Mouse (Mus musculus) stomach, postnatal 0 days (tissue): ENCODE results near the gene Agtrap. TPM values are rescaled to one million over a fixed set of nuclear protein-coding genes. Genes with fewer than 3 reads are reported as not detected.

Source experiments
- ATAC-seq: fragments of 200-750 bp; cut with Nextera tagmentation; 2 replicates; pipeline ENCODE4 v1.8.0; 2017; ENCODE audit not compliant: low FRiP score, low TSS enrichment
- DNase-seq: peaks from one replicate; pipeline ENCODE4 v3.0.0-alpha.2; 2016; ENCODE audit warnings: low spot score
- H3K27ac ChIP-seq: fragments of 300-500 bp; sonication (generic); replicated peaks from 2 replicates; pipeline ENCODE4 v1.5.1; 2014; ENCODE audit warnings: mild to moderate bottlenecking, control low read depth
- H3K27me3 ChIP-seq: fragments of 300-500 bp; sonication (generic); 2 replicates; pipeline ENCODE4 v1.6.1; 2014; ENCODE audit warnings: low read length; ENCODE audit not compliant: control insufficient read depth, insufficient read depth
- H3K36me3 ChIP-seq: fragments of 300-500 bp; sonication (generic); 2 replicates; pipeline ENCODE4 v1.6.1; 2014; ENCODE audit warnings: low read length, mixed read lengths; ENCODE audit not compliant: control insufficient read depth, insufficient read depth
- H3K4me1 ChIP-seq: fragments of 300-500 bp; sonication (generic); replicated peaks from 2 replicates; pipeline ENCODE4 v1.6.1; 2014; ENCODE audit warnings: antibody characterized with exemption; ENCODE audit not compliant: control insufficient read depth, insufficient read depth
- H3K4me2 ChIP-seq: fragments of 300-500 bp; sonication (generic); replicated peaks from 2 replicates; pipeline ENCODE4 v1.6.1; 2014; ENCODE audit warnings: low read depth, mild to moderate bottlenecking, control low read depth, moderate library complexity
- H3K4me3 ChIP-seq: fragments of 300-500 bp; sonication (generic); 2 replicates; pipeline ENCODE4 v1.5.1; 2014; ENCODE audit warnings: low read depth, low read length, control low read depth
- H3K9ac ChIP-seq: fragments of 300-500 bp; sonication (generic); 2 replicates; pipeline ENCODE4 v1.6.1; 2014; ENCODE audit warnings: mild to moderate bottlenecking, low read length, control low read depth, mixed read lengths
- H3K9me3 ChIP-seq: fragments of 300-500 bp; sonication (generic); 2 replicates; pipeline ENCODE4 v1.6.1; 2016; ENCODE audit warnings: low read length; ENCODE audit not compliant: control insufficient read depth
- CTCF ChIP-seq: IDR thresholded peaks from 2 replicates; pipeline ENCODE4 v1.5.1; 2016; ENCODE audit warnings: antibody characterized with exemption, low read depth, mild to moderate bottlenecking, moderate library complexity
- EP300 ChIP-seq: optimal IDR thresholded peaks from 2 replicates; pipeline ENCODE3; 2016; ENCODE audit warnings: antibody characterized with exemption
- whole genome bisulfite sequencing: fragments of 180-500 bp; shearing (Covaris S2); extraction: QIAGEN DNeasy Blood & Tissue Kit; methylation state at CpG from one replicate; pipeline ENCODE4 v1.1.7; 2014; 5-methylcytosine and 5-hydroxymethylcytosine counted together
- polyA plus RNA-seq: library from polyadenylated mRNA; unstranded; fragments of >200 nt; fragmentation: Nextera tagmentation; extraction: Ambion mirVana; gene quantifications from 2 replicates; pipeline ENCODE4 v1.2.1, GENCODE M21; 2015

Agtrap gene
- polyA plus RNA-seq, 1 experiment from 2014 or later = 26.9 TPM

- ATAC-seq = no peak
- WGBS = 65% methylated on average over 12 of the region's 12 CpGs
Observed at GRCm38 (mm10) chr4:148112519-148112918, 24.7 kb upstream of the Agtrap start.

DNA sequence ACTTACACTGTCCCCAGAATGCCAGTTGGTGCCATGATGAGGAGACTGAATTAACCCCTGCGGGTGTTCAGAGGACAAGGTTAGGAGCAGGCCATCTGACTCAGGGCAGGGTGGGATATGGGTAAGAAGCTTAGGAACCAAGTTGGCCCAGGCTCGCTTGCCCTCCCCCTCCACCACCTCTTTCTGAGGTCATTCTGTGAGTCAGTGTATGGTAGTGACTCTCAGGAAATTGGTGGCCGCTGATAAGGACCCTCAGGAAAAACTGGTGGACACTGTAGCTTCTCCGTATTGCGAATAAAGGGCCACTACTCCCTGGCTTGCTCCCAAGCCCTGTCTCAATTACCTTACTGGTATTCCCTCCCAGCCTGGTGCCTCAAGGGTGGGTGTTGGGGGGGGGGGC, 21.4 kb upstream of the Agtrap start:
- no peak overlapping the region for H3K4me2 ChIP-seq
- no peak for DNase-seq

More at GRCm38 (mm10) chr4:148112519-148112918, 24.7 kb upstream of the Agtrap start:
- Histone ChIP-seq H3K36me3 (no peaks in the 10 kb centered on the region), H3K27me3 (no peaks in the 10 kb centered on the region), H3K27ac (no peak overlapping the region), H3K4me2 (no peak overlapping the region), H3K9ac (no peak overlapping the region), H3K4me3 (no peak overlapping the region), H3K9me3 (no peaks in the 10 kb centered on the region), H3K4me1 (no peaks in the 10 kb centered on the region)
- TF ChIP-seq EP300 = no peak
- TF ChIP-seq CTCF = no peak
- DNase-seq = no peak

GRCm38 (mm10) chr4:148108565-148109100, 20.8 kb upstream of the Agtrap start:
- TF ChIP-seq CTCF (no peak), EP300 (no peak)
- Histone ChIP-seq H3K4me2 (no peak overlapping the region), H3K27me3 (no peaks in the 10 kb centered on the region), H3K27ac (no peak overlapping the region), H3K4me3 (no peak overlapping the region), H3K9ac (no peak overlapping the region), H3K4me1 (no peaks in the 10 kb centered on the region), H3K9me3 (no peaks in the 10 kb centered on the region), H3K36me3 (no peaks in the 10 kb centered on the region)
- DNase-seq (no peak), ATAC-seq (no peak)
- 52% methylated on average over 7 of the region's 7 CpGs for WGBS

More for the DNA sequence above, 21.4 kb upstream of the Agtrap start:
- no peak overlapping the region for H3K27ac ChIP-seq
- TF ChIP-seq EP300 (no peak), CTCF (no peak)
- no peak for ATAC-seq
- no peak overlapping the region for H3K4me3 ChIP-seq
- H3K9me3 ChIP-seq = no peaks in the 10 kb centered on the region
- WGBS = 75% methylated on average over 5 of the region's 5 CpGs
- H3K27me3 ChIP-seq = no peaks in the 10 kb centered on the region
- H3K36me3 ChIP-seq = no peaks in the 10 kb centered on the region
- no peaks in the 10 kb centered on the region for H3K4me1 ChIP-seq
- H3K9ac ChIP-seq = no peak overlapping the region

DNA sequence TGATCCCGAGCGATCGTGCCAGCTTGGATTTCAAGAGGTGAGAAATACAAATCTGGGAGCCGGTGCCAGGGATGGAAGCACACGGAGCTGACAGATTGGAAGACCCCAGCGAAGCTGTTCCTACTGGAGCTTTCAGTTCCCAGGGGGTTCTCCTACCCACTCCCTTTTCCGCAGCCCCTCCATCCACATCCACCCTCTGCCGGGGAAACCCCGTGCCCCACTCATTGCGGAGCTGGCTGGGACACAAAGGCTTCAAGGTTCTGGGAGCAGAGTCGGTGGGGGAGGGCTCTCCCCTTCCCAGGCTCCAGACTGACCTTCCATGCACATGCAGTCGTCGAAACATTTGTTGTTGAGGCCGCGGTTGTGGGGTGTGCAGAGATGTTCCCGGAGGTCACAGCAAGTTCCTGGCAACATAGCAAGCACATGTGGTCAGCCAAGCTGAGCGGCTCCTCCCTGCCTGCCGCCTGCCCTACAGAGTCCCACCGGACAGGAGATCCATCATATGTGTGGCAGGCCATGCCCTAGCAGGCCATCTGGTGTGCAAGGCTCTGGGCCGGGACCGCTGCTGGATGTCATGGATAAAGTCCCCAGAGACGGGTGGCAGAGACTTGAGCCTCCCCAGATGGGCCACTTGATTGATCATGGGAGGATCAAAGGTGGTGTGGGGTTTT, 19.9 kb upstream of the Agtrap start:
- DNase-seq = no peak
- Histone ChIP-seq H3K4me2 (no peak overlapping the region), H3K36me3 (no peaks in the 10 kb centered on the region), H3K27me3 (no peaks in the 10 kb centered on the region), H3K4me1 (no peaks in the 10 kb centered on the region), H3K4me3 (no peak overlapping the region), H3K9me3 (no peaks in the 10 kb centered on the region), H3K9ac (no peak overlapping the region), H3K27ac (no peak overlapping the region)
- WGBS = 31% methylated on average over 22 of the region's 22 CpGs
- ATAC-seq = peak; percentile 36; the same call in 1 of the 2 replicates
- TF ChIP-seq EP300 = no peak
- no peak for TF ChIP-seq CTCF

- Histone ChIP-seq H3K4me3 (no peak overlapping the region), H3K4me2 (no peak overlapping the region), H3K9me3 (no peaks in the 10 kb centered on the region), H3K4me1 (no peaks in the 10 kb centered on the region), H3K27ac (no peak overlapping the region), H3K9ac (no peak overlapping the region), H3K36me3 (no peaks in the 10 kb centered on the region), H3K27me3 (no peaks in the 10 kb centered on the region)
- ATAC-seq = no peak
- WGBS = 79% methylated on average over 3 of the region's 3 CpGs
- DNase-seq = no peak
- TF ChIP-seq EP300 (no peak), CTCF (no peak)
Observed at GRCm38 (mm10) chr4:148104146-148104545, 16.3 kb upstream of the Agtrap start.

DNA sequence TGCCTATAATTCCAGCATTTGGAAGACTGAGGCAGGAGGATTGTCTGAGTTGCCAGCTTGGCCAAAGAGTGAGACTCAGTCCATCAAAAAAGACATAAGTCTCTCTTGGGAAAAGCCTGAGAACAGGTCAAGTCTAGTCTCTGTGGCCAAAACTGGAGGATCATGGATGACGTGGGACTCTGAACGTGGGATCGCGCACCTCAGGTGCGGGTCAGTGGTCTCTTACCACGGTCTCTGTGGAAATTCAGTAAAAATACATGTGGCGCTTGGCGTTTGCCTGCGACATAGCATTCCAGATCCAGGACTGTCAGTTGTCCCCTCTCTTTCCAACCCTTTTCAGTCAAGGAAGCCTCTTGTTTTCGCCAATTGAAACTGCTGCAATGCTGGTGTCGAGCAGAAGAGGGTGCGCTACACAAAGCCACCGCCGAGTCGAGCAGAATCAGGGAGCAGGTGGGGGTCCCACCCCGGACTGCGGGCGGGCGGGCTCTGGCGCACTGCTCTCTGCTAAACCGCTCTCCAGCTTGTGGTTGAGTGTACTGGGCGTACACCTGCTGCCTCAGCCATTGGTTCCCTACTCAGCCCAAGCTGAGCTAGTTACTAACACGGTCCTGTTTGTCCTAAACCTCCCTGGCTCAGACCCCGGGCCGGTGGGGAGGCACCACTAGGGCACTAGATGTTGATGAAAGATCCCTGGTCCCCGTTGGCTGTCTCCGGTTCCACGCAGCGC, 14.1 kb upstream of the Agtrap start:
- peak; percentile 68 for DNase-seq
- peak overlapping the region; percentile 53 for H3K4me2 ChIP-seq
- H3K27ac ChIP-seq = no peak overlapping the region
- H3K36me3 ChIP-seq = no peaks in the 10 kb centered on the region
- peak; percentile 81 for ATAC-seq
- H3K27me3 ChIP-seq = no peaks in the 10 kb centered on the region
- H3K4me1 ChIP-seq = no peaks in the 10 kb centered on the region
- whole genome bisulfite sequencing = 20% methylated on average over 29 of the region's 29 CpGs
- no peaks in the 10 kb centered on the region for H3K9me3 ChIP-seq
- peak overlapping the region; percentile 24 for H3K4me3 ChIP-seq
- peak overlapping the region; percentile 13; the same call in 1 of the 2 replicates for H3K9ac ChIP-seq
- TF ChIP-seq CTCF (peak; percentile 72), EP300 (no peak)
